Mouse (Mus musculus) liver, adult 2 months (tissue): ENCODE data around the gene Olfr1201.

Experiments
- CTCF ChIP-seq: fragments of 200-500 bp; IDR thresholded peaks from 2 replicates; pipeline ENCODE4 v1.5.1; 2011; ENCODE audit warnings: low read depth, low read length, control low read depth
- POLR2A ChIP-seq: fragments of 200-500 bp; IDR thresholded peaks from 2 replicates; pipeline ENCODE4 v1.6.1; 2011; ENCODE audit warnings: low read length, control low read depth; ENCODE audit not compliant: insufficient read depth; ENCODE audit errors: extremely low read depth

DNA sequence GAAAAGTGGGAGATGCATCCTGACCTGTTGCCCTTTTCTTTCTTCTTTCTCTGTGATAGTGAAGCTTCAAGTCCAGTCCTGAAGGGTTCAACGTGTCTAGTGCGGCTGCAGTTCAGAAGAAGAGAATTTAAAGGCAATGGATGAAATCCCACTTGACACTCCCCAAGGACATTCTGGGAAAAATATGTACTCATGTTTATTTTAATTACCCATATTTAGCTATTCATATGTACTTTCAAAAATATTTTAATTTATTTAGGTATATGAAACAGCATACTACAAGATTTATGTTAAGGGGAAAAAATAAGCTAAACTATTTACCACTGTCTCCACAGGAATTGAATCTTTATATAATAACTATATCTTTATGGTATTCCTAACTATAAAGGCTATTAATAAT is 41.6 kb upstream of the Olfr1201 start, which contains the start of gene Olfr1198:
- TF ChIP-seq POLR2A, result no peak
- TF ChIP-seq CTCF, result no peak
